In genomic region chr19:8770567-8771270, GRCm38 (mm10) we compare ENCODE assay signal across 8 mouse cellular contexts. TPM values are rescaled to one million over a fixed set of nuclear protein-coding genes. Genes with fewer than 3 reads are reported as not detected.
A peak's percentile ranks its signal among the peaks of the same experiment; 100 is the strongest.
DNase-seq lines count a peak whose midpoint lies in the region; ATAC-seq lines count a peak whose summit lies in the region.

Gene Tmem223, plus strand, starts transcription at chr19:8770996.

- peaks cover 27% of the 10 kb centered on the region for H3K36me3 ChIP-seq in intestine, embryonic 15.5 days

- H3K27ac ChIP-seq in intestine, embryonic 15.5 days: peak within 1 kb of the TSS; percentile 86

- peak within 1 kb of the TSS; percentile 91 for H3K9ac ChIP-seq in intestine, embryonic 15.5 days

- H3K4me1 ChIP-seq in intestine, embryonic 15.5 days (replicated peaks): peaks cover 22% of the 10 kb centered on the region

- peak; percentile 63 for ATAC-seq in intestine, embryonic 15.5 days
- peak; percentile 69 for ATAC-seq in megakaryocyte progenitor cell, adult 5-6 weeks (replicated peaks; ENCODE audit: poor library complexity)

- 21% methylated on average over 29 of the region's 29 CpGs for WGBS in intestine, embryonic 15.5 days

- H3K4me3 ChIP-seq in intestine, embryonic 15.5 days (replicated peaks): peak within 1 kb of the TSS; percentile 73

- peak within 1 kb of the TSS; percentile 67 for H3K4me2 ChIP-seq in intestine, embryonic 15.5 days (replicated peaks)

- DNase-seq in adrenal gland, adult 8-10 months: peak; percentile 75
- peak; percentile 83 for DNase-seq in embryo, embryonic 9.5 days (ENCODE audit: extremely low spot score)
- peak; percentile 63 to 79 for DNase-seq in gastrocnemius, postnatal 4 days (ENCODE audit: low spot score in 2 of 2)
- DNase-seq in left cerebral cortex, postnatal 14 days (ENCODE audit: low spot score in 2 of 2): peak; percentile 81 to 84
- peak; percentile 88 for DNase-seq in right cerebral cortex, postnatal 10 days (ENCODE audit: low spot score in 2 of 2)
- DNase-seq in urinary bladder, postnatal 10 days (ENCODE audit: low spot score): peak; percentile 27

- H3K9me3 ChIP-seq in intestine, embryonic 15.5 days: no peaks in the 10 kb centered on the region

- H3K27me3 ChIP-seq in intestine, embryonic 15.5 days (replicated peaks): no peaks in the 10 kb centered on the region

- intact Hi-C loops in left cerebral cortex, postnatal 14 days (cut with DNase I): no loop called here

RNA-seq across cellular contexts. Expression of gene Tmem223, which starts in this region (rescaled TPM):
- total RNA-seq in adrenal gland, adult 8-10 months (2022): 100 to 1,000 TPM; 111 to 137 (median 123) TPM
- total RNA-seq in gastrocnemius, postnatal 4 days (2021): 10 to 100 TPM; 71.4 to 85.6 TPM
- 164 and 177 TPM in 2 replicates for polyA plus RNA-seq in intestine, embryonic 15.5 days (2015; fragmentation: Nextera tagmentation; extraction: Ambion mirVana)
- 10 to 100 TPM; 80.1 to 91.9 TPM for total RNA-seq in left cerebral cortex, postnatal 14 days (2021)
- 64.4 and 69.2 TPM in 2 replicates for total RNA-seq in megakaryocyte progenitor cell, adult 5-6 weeks (2015)
- total RNA-seq in megakaryocyte progenitor cell, adult 5-6 weeks (2017): 36.2 and 37.0 TPM in 2 replicates

Comparison
In these comparisons a context has a peak if more than half of its experiments do, and no peak if none do; other contexts are left out.
1. Peak in every context shown above with its lines: DNase-seq, ATAC-seq, H3K4me3 ChIP-seq and H3K27ac ChIP-seq.
2. DNase-seq: peak in every context shown above with its lines; median percentile 88 in right cerebral cortex, postnatal 10 days; 83 in embryo, embryonic 9.5 days; 82 in left cerebral cortex, postnatal 14 days; 75 in adrenal gland, adult 8-10 months; 71 in gastrocnemius, postnatal 4 days; 27 in urinary bladder, postnatal 10 days.